16 mouse cellular contexts compared by ENCODE assay signal in the genomic region with DNA sequence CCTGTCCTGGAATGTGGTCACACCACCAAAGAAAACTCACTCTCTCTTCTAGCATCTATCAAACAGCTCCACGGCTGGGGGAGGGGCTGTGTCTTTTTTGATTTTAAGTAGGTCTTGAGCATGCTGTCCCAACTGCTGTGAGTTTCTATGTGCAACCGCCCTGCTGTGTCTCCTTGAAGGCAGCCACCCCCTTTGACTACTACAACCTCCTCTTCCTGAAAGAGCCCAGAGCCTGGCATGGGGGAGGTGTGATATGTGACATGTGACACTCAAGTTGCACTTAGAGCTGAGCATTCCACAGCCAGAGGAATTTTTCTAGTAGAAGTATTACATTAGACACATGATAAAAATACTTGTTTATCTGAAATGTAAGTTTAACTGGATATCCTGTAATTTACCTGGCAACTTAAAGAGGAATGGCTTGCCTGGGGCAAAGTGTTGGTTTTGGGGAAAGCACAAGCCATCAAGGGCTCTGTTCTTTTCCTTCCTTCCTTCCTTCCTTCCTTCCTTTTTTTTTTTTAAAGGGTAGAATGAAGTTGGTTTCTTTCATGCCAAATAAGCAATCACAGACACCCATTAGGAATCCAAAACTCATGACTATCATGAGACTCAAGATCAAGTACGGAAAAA. TPM values are rescaled to one million over a fixed set of nuclear protein-coding genes. Genes with fewer than 3 reads are reported as not detected.
DNase-seq lines count a peak whose midpoint lies in the region; ATAC-seq and TF ChIP-seq lines count a peak whose summit lies in the region.
"Had no signal": no experiment of that assay in that cellular context is flagged by ENCODE, and none has a peak within 500 bp of the region (broad histone marks: within the 10 kb centered on the region; RNA-seq: fewer than 3 reads in every experiment).

Gene Mlana, plus strand, starts transcription at position 580 of the 630 bp plus-strand sequence.

- in situ Hi-C loops in CH12.LX (cut with MboI; ENCODE audit: low pct_ligation_motif_present, low pct_unique_long_range_greater_than_20kb, low sequenced_read_pairs) = no loop called here

- no peaks in the 10 kb centered on the region for H3K79me2 ChIP-seq in CH12.LX (replicated peaks; ENCODE audit: control insufficient read depth, extremely low read depth, insufficient read depth, poor library complexity, severe bottlenecking)

- H3K9ac ChIP-seq in heart, embryonic 14.5 days (ENCODE audit: low read length) = no peak within 1 kb of the TSS
- no peak within 1 kb of the TSS for H3K9ac ChIP-seq in CH12.LX (ENCODE audit: insufficient read depth, low read depth)
- no peak within 1 kb of the TSS for H3K9ac ChIP-seq in forebrain, embryonic 15.5 days (replicated peaks)
- H3K9ac ChIP-seq: embryonic facial prominence, embryonic 15.5 days; liver, embryonic 13.5 days; midbrain, embryonic 15.5 days had no signal

- peak within 1 kb of the TSS in 1 of 2 experiments; percentile 28; a peak in 1 of 4 replicates for H3K27ac ChIP-seq in heart, embryonic 14.5 days (replicated peaks in 1 of 2; ENCODE audit: control insufficient read depth in 1 of 2, insufficient read depth in 1 of 2, low read depth in 2 of 2, low read length in 2 of 2)
- no peak within 1 kb of the TSS for H3K27ac ChIP-seq in CH12.LX (ENCODE audit: insufficient read depth, low read depth)
- no peak within 1 kb of the TSS for H3K27ac ChIP-seq in forebrain, embryonic 15.5 days (replicated peaks)
- H3K27ac ChIP-seq: embryonic facial prominence, embryonic 15.5 days; hindbrain, postnatal 0 days; limb, embryonic 10.5 days; liver, embryonic 13.5 days; midbrain, embryonic 15.5 days had no signal

- DNase-seq in heart, adult 8-10 months (ENCODE audit: low spot score) = no peak
- DNase-seq in CH12.LX (ENCODE audit: extremely low read depth) (no peak), R1 (ENCODE audit: low read depth, low spot score) (peak; percentile 82)
- DNase-seq in lung, postnatal 10 days = peak; percentile 48
- DNase-seq in frontal cortex, postnatal 14 days (ENCODE audit: low spot score in 2 of 2) = no peak
- DNase-seq: cerebellum, postnatal 36 days; kidney, adult 9 months; liver, embryonic 13.5 days had no signal

- TF ChIP-seq CTCF in CH12.LX (conservative IDR thresholded peaks at IDR 0.05 in 1 of 2, IDR thresholded peaks at IDR 0.05 in 1 of 2; ENCODE audit: low read depth in 2 of 2, low read length in 2 of 2) = no peak

- H3K9me3 ChIP-seq in heart, embryonic 14.5 days (ENCODE audit: control insufficient read depth, low read length) = peaks cover 4% of the 10 kb centered on the region; the same call in 1 of the 2 replicates
- H3K9me3 ChIP-seq in CH12.LX (replicated peaks; ENCODE audit: low read length) = no peaks in the 10 kb centered on the region
- no peaks in the 10 kb centered on the region for H3K9me3 ChIP-seq in forebrain, embryonic 15.5 days
- H3K9me3 ChIP-seq: embryonic facial prominence, embryonic 15.5 days; limb, embryonic 10.5 days; liver, embryonic 13.5 days; midbrain, embryonic 15.5 days had no signal

- H3K36me3 ChIP-seq in heart, embryonic 14.5 days (ENCODE audit: control insufficient read depth, insufficient read depth, low read length) = no peaks in the 10 kb centered on the region
- no peaks in the 10 kb centered on the region for H3K36me3 ChIP-seq in CH12.LX (replicated peaks in 1 of 2; ENCODE audit: control insufficient read depth in 1 of 2, insufficient read depth in 1 of 2, low read length in 1 of 2)
- no peaks in the 10 kb centered on the region for H3K36me3 ChIP-seq in forebrain, embryonic 15.5 days
- H3K36me3 ChIP-seq: embryonic facial prominence, embryonic 15.5 days; limb, embryonic 10.5 days; liver, embryonic 13.5 days; midbrain, embryonic 15.5 days had no signal

- no peak for ATAC-seq in heart, embryonic 14.5 days (ENCODE audit: insufficient number of reproducible peaks, insufficient read depth, low FRiP score, low read depth)
- ATAC-seq in forebrain, embryonic 15.5 days (replicated peaks) = no peak
- ATAC-seq: hindbrain, postnatal 0 days; midbrain, embryonic 15.5 days had no signal

- no peaks in the 10 kb centered on the region for H3K27me3 ChIP-seq in heart, embryonic 14.5 days (ENCODE audit: control insufficient read depth, insufficient read depth, low read length)
- no peaks in the 10 kb centered on the region for H3K27me3 ChIP-seq in CH12.LX (replicated peaks)
- H3K27me3 ChIP-seq in forebrain, embryonic 15.5 days = no peaks in the 10 kb centered on the region
- H3K27me3 ChIP-seq: embryonic facial prominence, embryonic 15.5 days; liver, embryonic 13.5 days; midbrain, embryonic 15.5 days had no signal

- dilution Hi-C loops in CH12.LX (cut with MboI; ENCODE audit: extremely low pct_ligation_motif_present, extremely low pct_unique_long_range_greater_than_20kb, low sequenced_read_pairs) = no loop called here

- peaks cover 10 to 13% of the 10 kb centered on the region in 2 experiments for H3K4me1 ChIP-seq in heart, embryonic 14.5 days (ENCODE audit: control insufficient read depth in 2 of 2, insufficient read depth in 2 of 2, low read length in 2 of 2)
- H3K4me1 ChIP-seq in CH12.LX (ENCODE audit: control insufficient read depth in 1 of 2, insufficient read depth in 2 of 2) = peaks cover 0 to 14% of the 10 kb centered on the region in 2 experiments; a peak in 3 of 4 replicates
- no peaks in the 10 kb centered on the region for H3K4me1 ChIP-seq in forebrain, embryonic 15.5 days
- H3K4me1 ChIP-seq: embryonic facial prominence, embryonic 15.5 days; liver, embryonic 13.5 days; midbrain, embryonic 15.5 days had no signal

- TF ChIP-seq POLR2A in CH12.LX (IDR thresholded peaks at IDR 0.05; ENCODE audit: low read depth, low read length) = no peak

- no peak for TF ChIP-seq RAD21 in CH12.LX (IDR thresholded peaks at IDR 0.05; ENCODE audit: low read depth, low read length)

- 31% methylated on average over 3 of the region's 3 CpGs for WGBS in heart, embryonic 14.5 days
- 55% methylated on average over 3 of the region's 3 CpGs for WGBS in forebrain, embryonic 15.5 days

- H3K4me3 ChIP-seq in heart, embryonic 14.5 days (ENCODE audit: control insufficient read depth in 1 of 2, insufficient read depth in 1 of 2, low read depth in 1 of 2, low read length in 2 of 2) = no peak within 1 kb of the TSS
- H3K4me3 ChIP-seq in CH12.LX (replicated peaks in 1 of 3; ENCODE audit: low read depth in 2 of 3, low read length in 2 of 3, poor library complexity in 1 of 3) = no peak within 1 kb of the TSS
- no peak within 1 kb of the TSS for H3K4me3 ChIP-seq in forebrain, embryonic 15.5 days
- H3K4me3 ChIP-seq: embryonic facial prominence, embryonic 15.5 days; limb, embryonic 10.5 days; liver, embryonic 13.5 days; midbrain, embryonic 15.5 days had no signal

- peak within 1 kb of the TSS; percentile 40; the same call in 1 of the 2 replicates for H3K4me2 ChIP-seq in heart, embryonic 14.5 days (ENCODE audit: low read length)
- 0 out of 2 replicates have a peak within 1 kb of the TSS, but pooled peaks have one; percentile 11 for H3K4me2 ChIP-seq in CH12.LX (ENCODE audit: insufficient read depth, low read depth, poor library complexity, severe bottlenecking)
- H3K4me2 ChIP-seq in forebrain, embryonic 15.5 days (replicated peaks) = no peak within 1 kb of the TSS
- H3K4me2 ChIP-seq: embryonic facial prominence, embryonic 15.5 days; liver, embryonic 13.5 days; midbrain, embryonic 15.5 days had no signal

- no peak for TF ChIP-seq EP300 in CH12.LX (IDR thresholded peaks at IDR 0.05; ENCODE audit: low read length)

TF ChIP-seq in CH12.LX, 34 proteins besides CTCF, POLR2A, EP300 and RAD21:
- no peak for TF ChIP-seq MEF2A (IDR thresholded peaks at IDR 0.05; ENCODE audit: borderline replicate concordance, low read depth, low read length)
- TF ChIP-seq GABPA (IDR thresholded peaks at IDR 0.05; ENCODE audit: insufficient replicate concordance, low read depth, low read length) = no peak
- TF ChIP-seq MXI1 (IDR thresholded peaks at IDR 0.05; ENCODE audit: low read depth, low read length) = no peak
- no peak for TF ChIP-seq USF1 (IDR thresholded peaks at IDR 0.05; ENCODE audit: low read depth, low read length)
- no peak for TF ChIP-seq IRF4 (IDR thresholded peaks at IDR 0.05; ENCODE audit: low read depth, low read length)
- no peak for TF ChIP-seq SIN3A (IDR thresholded peaks at IDR 0.05; ENCODE audit: low read length)
- no peak for TF ChIP-seq BHLHE40 (IDR thresholded peaks at IDR 0.05; ENCODE audit: low read depth, low read length)
- no peak for TF ChIP-seq MAX (IDR thresholded peaks at IDR 0.05; ENCODE audit: low read length)
- no peak for TF ChIP-seq ELF1 (IDR thresholded peaks at IDR 0.05; ENCODE audit: low read depth, low read length)
- TF ChIP-seq TBP (conservative IDR thresholded peaks at IDR 0.05; ENCODE audit: low read depth, low read length) = no peak
- no peak for TF ChIP-seq E2F4 (IDR thresholded peaks at IDR 0.05; ENCODE audit: insufficient replicate concordance, low read depth, low read length)
- TF ChIP-seq ZMIZ1 (IDR thresholded peaks at IDR 0.05; ENCODE audit: low read depth, low read length) = no peak

RNA-seq across cellular contexts. Expression of gene Mlana, which starts in this region (rescaled TPM):
- polyA plus RNA-seq in heart, embryonic 14.5 days (2014; fragmentation: Nextera tagmentation; extraction: Ambion mirVana) = 1.6 and 1.7 TPM in 2 replicates
- total RNA-seq in heart, adult 8-10 months (2022) = under 1 TPM; 0.30 to 0.97 (median 0.44) TPM
- not detected in 2 replicates for total RNA-seq in CH12.LX (2012; rRNA removed)
- total RNA-seq in CH12.LX (2014; rRNA removed) = not detected in 2 replicates
- not detected in 2 replicates for polyA plus RNA-seq in CH12.LX (2012; ENCODE audit: insufficient read length, low read depth)
- polyA plus RNA-seq in forebrain, embryonic 15.5 days (2015; fragmentation: Nextera tagmentation; extraction: Ambion mirVana) = not detected in 2 replicates
- total RNA-seq: hindbrain, postnatal 0 days; megakaryocyte progenitor cell, adult 5-6 weeks had no signal
- polyA plus RNA-seq: hindbrain, postnatal 0 days; limb, embryonic 10.5 days; liver, embryonic 13.5 days; midbrain, embryonic 15.5 days; neural tube, embryonic 11.5 days had no signal

Comparison
In these comparisons a context has a peak if more than half of its experiments do, and no peak if none do; other contexts are left out.
1. DNase-seq: peak in R1 (single experiment) and lung, postnatal 10 days (single experiment); none in heart, adult 8-10 months (single experiment), CH12.LX (single experiment) and frontal cortex, postnatal 14 days (0 of 2).